Mouse (Mus musculus): Measurements from ENCODE around the gene Rtp4. TPM values are rescaled to one million over a fixed set of nuclear protein-coding genes. Genes with fewer than 3 reads are reported as not detected.

Rtp4 gene
- polyA plus RNA-seq, 1 experiment from 2014 or later: 24.0 TPM

DNA sequence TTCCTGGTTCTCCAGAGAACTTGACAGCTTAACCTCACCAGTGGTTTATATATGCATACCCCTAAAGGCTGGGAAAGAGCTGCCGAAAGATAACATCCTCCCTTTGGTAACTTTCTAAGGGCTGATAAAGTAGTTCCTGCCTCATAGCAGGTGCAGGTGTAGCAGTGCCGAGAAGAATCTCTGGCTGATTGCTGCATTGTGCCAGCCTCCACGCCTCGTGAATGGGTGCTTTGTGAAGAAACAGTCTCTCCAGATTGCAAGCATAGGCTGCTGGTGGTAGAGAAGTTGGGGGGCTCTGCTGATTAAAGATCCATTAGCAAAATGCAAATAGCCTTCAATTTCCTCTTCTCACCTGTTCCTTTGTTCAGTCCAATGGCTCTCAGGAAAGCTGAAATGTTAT is 133.4 kb downstream of the Rtp4 start:
- H3K4me3 ChIP-seq (ENCODE audit: low read depth, low read length): no peak overlapping the region
- no peak for DNase-seq
- H3K9ac ChIP-seq (replicated peaks): no peak overlapping the region
- no peak overlapping the region for H3K4me2 ChIP-seq (ENCODE audit: low read depth, low read length)
- H3K27me3 ChIP-seq (ENCODE audit: insufficient read depth, low read length): no peaks in the 10 kb centered on the region
- no peak for ATAC-seq
- H3K9me3 ChIP-seq (ENCODE audit: low read length): no peaks in the 10 kb centered on the region
- 64% methylated on average over 4 of the region's 4 CpGs for WGBS (ENCODE audit: insufficient replicate concordance)
- no peak overlapping the region for H3K27ac ChIP-seq (ENCODE audit: low read depth)
- H3K4me1 ChIP-seq (ENCODE audit: insufficient read depth): no peaks in the 10 kb centered on the region
- H3K36me3 ChIP-seq (replicated peaks; ENCODE audit: insufficient read depth, low read length): no peaks in the 10 kb centered on the region
- TF ChIP-seq CTCF (IDR thresholded peaks at IDR 0.05; ENCODE audit: low read depth) (no peak), EP300 (IDR thresholded peaks at IDR 0.05; ENCODE audit: low read depth) (no peak)

DNA sequence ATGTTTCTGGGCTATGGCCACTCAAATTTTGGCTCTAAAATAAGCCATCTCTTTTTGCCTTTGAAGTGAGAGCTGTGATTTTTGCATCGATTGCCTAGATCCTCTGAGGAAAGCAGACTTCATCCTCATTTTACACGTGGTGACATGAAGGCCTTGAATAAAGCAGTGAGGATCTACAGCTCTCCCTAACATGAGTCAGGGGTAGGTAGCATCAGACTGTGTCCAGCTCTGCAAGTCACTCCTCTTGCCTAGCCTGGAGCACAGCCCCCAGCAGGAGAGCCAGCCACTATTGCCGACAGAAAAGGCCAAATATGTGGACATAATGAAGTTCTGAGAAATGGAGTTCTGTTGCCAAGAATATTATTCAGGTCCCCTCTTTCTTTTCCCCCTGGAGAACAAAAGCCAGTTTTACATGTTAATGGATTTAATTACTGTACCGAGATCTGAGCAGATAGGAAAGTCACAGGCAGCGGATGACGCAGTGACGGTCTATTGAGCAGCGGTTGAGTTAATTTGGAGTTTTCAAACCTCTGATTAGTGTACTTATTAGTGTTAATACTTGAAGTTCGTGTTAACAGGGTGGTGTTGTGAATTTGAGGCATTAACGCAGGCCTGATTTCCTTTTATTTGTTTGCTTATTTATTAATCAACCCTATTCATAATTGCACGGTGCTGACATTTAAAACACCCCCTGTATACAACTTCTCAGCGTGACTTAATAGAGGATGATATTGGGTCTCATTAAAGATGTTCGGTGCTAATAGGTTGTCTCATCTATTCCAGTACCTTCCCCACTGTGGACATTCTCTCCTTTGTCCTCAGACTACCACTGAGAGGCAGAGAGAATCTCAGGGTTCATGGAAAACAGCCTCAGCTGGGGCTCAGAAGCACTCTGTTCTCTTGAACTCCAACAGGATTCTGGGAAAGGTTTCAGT is 139.8 kb downstream of the Rtp4 start:
- Histone ChIP-seq H3K27ac (ENCODE audit: low read depth) (no peak overlapping the region), H3K4me2 (ENCODE audit: low read depth, low read length) (no peak overlapping the region), H3K9me3 (ENCODE audit: low read length) (no peaks in the 10 kb centered on the region), H3K9ac (replicated peaks) (no peak overlapping the region), H3K4me1 (ENCODE audit: insufficient read depth) (no peaks in the 10 kb centered on the region), H3K36me3 (replicated peaks; ENCODE audit: insufficient read depth, low read length) (no peaks in the 10 kb centered on the region), H3K4me3 (ENCODE audit: low read depth, low read length) (no peak overlapping the region), H3K27me3 (ENCODE audit: insufficient read depth, low read length) (no peaks in the 10 kb centered on the region)
- 76% methylated on average over 13 of the region's 13 CpGs for WGBS (ENCODE audit: insufficient replicate concordance)
- no peak for TF ChIP-seq EP300 (IDR thresholded peaks at IDR 0.05; ENCODE audit: low read depth)
- TF ChIP-seq CTCF (IDR thresholded peaks at IDR 0.05; ENCODE audit: low read depth): no peak
- DNase-seq (no peak), ATAC-seq (no peak)

Other genes starting within 250 kb of the Rtp4 start
- not detected in 2 replicates for gene Rtp1, start 91.2 kb upstream of the Rtp4 start, polyA plus RNA-seq (2015; fragmentation: Nextera tagmentation; extraction: Ambion mirVana)
- gene Masp1, start 524 bp downstream of the Rtp4 start, polyA plus RNA-seq (2015; fragmentation: Nextera tagmentation; extraction: Ambion mirVana): 31.7 and 38.3 TPM in 2 replicates